Mouse (Mus musculus) heart, postnatal 4 days (tissue): Measurements from ENCODE around the gene Ovch2. TPM values are rescaled to one million over a fixed set of nuclear protein-coding genes. Genes with fewer than 3 reads are reported as not detected.
A peak's percentile ranks its signal among the peaks of the same experiment; 100 is the strongest.

Source experiments
- DNase-seq: peaks from one replicate; pipeline ENCODE4 v3.0.0; 2021
- total RNA-seq, 2 experiments: library from RNA; stranded (reverse); gene quantifications; 2 replicates each; pipeline ENCODE4 v1.2.3; 2021

The Ovch2 gene
- total RNA-seq, 2 experiments from 2014 or later = not detected

DNA sequence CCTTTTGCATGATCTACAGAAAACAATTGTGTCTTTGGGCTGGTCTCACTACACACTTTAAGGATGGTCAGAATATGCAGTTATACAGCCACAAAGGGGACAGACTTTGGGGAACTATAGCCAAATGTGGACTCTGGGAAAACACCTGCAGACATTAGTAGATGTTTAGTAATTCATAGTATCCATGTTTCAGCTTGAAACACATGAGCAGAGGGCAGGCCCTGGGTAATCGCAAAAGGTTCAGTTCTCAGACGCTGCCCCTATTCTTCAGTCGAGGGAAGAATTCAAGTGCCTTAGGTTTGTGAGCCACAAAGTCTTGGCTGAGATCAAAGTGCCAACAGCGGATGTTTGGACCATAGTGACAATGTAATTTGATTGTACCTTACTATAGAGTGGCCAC is 56.6 kb downstream of the Ovch2 start:
- no peak for DNase-seq

DNA sequence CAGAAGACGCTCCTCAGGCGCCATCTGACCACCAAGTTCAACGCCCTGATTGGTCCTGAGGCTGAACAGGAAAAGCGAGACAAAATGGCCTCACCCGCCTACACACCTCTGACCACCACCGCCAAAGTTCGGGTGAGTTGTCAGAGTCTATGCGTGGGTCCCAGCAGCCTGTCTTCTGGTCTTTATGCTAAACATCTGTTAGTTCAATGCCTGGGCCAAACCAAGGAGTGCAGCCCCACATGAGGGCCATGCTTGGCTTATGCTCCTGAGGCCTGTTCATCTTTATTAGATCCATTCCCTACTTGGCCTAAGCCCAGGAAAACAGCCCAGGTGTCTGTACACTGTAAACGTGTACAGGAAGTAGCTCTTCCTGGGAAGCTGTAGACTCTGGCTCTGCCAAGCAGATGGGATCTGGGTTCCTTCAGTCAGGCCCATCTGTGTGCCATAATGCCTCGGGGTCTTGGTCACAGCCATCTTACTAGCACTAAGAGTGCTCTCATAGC is 58.0 kb downstream of the Ovch2 start:
- no peak for DNase-seq

DNA sequence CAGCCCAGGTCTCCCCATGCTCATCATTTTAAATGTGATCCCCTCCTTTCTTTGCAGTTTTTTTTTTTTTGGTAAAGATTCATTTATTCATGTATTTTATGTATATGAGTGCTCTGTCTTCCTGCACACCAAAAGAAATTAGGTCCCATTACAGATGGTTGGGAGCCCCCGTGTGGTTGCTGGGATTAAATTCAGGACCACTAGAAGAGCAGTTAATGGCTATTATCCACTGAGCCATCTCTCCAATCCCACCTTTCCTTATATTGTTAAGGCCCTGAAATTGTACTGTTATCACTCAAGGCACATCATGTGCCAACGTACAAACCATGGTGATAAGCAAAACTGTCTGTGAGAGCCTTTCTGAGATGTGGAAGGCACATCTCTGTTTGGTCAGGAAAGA is 62.3 kb downstream of the Ovch2 start:
- DNase-seq = peak; percentile 14

DNA sequence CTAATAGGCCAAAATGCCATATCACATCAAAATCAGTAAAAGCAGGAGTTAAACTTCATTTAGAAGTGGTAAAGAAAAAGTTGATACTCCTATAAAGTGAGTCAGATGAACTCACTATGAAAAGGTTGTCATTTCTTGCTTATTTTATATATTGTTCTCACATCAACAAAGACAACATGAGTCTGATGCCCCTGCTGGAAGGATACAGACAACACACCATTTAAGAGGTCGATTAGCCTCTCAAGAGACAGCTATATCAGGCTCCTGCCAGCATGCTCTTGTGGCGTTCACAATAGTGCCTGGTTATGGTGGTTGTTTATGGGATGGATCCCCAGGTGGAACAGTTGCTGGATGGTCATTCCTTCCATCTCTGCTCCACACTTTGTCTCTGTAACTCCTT is 67.8 kb downstream of the Ovch2 start:
- no peak for DNase-seq

Other genes with a start within 250 kb of the Ovch2 start
- 1 to 10 TPM; 7.8 to 8.4 TPM for gene Olfml1, start 233.8 kb downstream of the Ovch2 start, total RNA-seq
- 10 to 100 TPM; 12.7 to 13.3 TPM for gene Ppfibp2, start 206.0 kb downstream of the Ovch2 start, total RNA-seq
- gene 5330417H12Rik, start 176.0 kb downstream of the Ovch2 start, total RNA-seq = not detected
- gene Cyb5r2, start 43.2 kb downstream of the Ovch2 start, total RNA-seq = under 1 TPM in 1 of 2 experiments, not detected in 1; 0.24 TPM
- gene Olfr467, start 11.1 kb upstream of the Ovch2 start, total RNA-seq = not detected
- gene Olfr469, start 24.3 kb upstream of the Ovch2 start, total RNA-seq = not detected
- not detected for gene Olfr470, start 46.3 kb upstream of the Ovch2 start, total RNA-seq
- under 1 TPM in 1 of 2 experiments, not detected in 1; 0.07 TPM for gene Olfr472, start 96.7 kb upstream of the Ovch2 start, total RNA-seq
- not detected for gene Olfr473, start 129.2 kb upstream of the Ovch2 start, total RNA-seq
- not detected for gene Olfr474, start 153.4 kb upstream of the Ovch2 start, total RNA-seq
- gene Olfr476, start 163.6 kb upstream of the Ovch2 start, total RNA-seq = not detected
- not detected for gene Olfr477, start 185.5 kb upstream of the Ovch2 start, total RNA-seq
- not detected for gene Olfr478, start 232.8 kb upstream of the Ovch2 start, total RNA-seq
- not detected for gene Olfr479, start 249.5 kb upstream of the Ovch2 start, total RNA-seq